Mouse (Mus musculus): ENCODE results near the gene Net1. TPM values are rescaled to one million over a fixed set of nuclear protein-coding genes. Genes with fewer than 3 reads are reported as not detected.

The Net1 gene
- total and polyA plus RNA-seq, 2 experiments from 2014 or later: 17.2 to 38.7 TPM

- no peak for DNase-seq (ENCODE audit: low spot score)
Measured at GRCm38 (mm10) chr13:3944699-3945098, 26.7 kb upstream of the Net1 start.

DNA sequence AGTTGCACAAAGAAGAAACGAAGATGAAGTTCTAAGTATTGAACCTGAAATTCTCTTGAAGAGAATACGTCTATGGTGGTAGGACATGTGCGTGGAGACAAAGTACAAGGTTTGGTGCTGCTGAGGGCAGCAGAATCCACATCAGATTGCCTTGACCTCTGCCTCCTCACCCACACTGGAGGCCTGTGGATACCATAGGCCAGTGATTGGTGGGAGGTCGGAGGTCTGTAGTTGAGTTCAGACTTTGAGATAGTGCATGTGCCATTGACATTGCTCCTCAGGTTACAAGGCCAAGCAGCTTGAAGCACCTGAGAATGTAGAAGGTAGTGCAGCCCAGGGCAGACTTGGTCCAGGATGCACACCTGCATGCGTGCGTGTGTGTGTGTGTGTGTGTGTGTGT, 8.0 kb upstream of the Net1 start:
- Histone ChIP-seq H3K4me3 (ENCODE audit: low read depth, low read length) (no peak overlapping the region), H3K27me3 (ENCODE audit: control insufficient read depth, insufficient read depth, low read length) (no peaks in the 10 kb centered on the region), H3K4me2 (ENCODE audit: low read depth, low read length) (no peak overlapping the region), H3K4me1 (ENCODE audit: control insufficient read depth, insufficient read depth) (no peaks in the 10 kb centered on the region), H3K36me3 (replicated peaks; ENCODE audit: control insufficient read depth, insufficient read depth, low read length) (no peaks in the 10 kb centered on the region), H3K27ac (ENCODE audit: low read depth) (no peak overlapping the region), H3K9me3 (replicated peaks; ENCODE audit: control insufficient read depth, low read length) (no peaks in the 10 kb centered on the region), H3K9ac (replicated peaks; ENCODE audit: low read depth, low read length) (no peak overlapping the region)
- 76% methylated on average over 6 of the region's 6 CpGs for WGBS
- ATAC-seq (ENCODE audit: insufficient read depth, low read depth) (no peak), DNase-seq (ENCODE audit: low spot score) (no peak)
- no peak for TF ChIP-seq CTCF (IDR thresholded peaks at IDR 0.05; ENCODE audit: low read depth)
- TF ChIP-seq EP300 (IDR thresholded peaks at IDR 0.05; ENCODE audit: low read depth): no peak

More at GRCm38 (mm10) chr13:3944699-3945098, 26.7 kb upstream of the Net1 start:
- no peaks in the 10 kb centered on the region for H3K36me3 ChIP-seq (replicated peaks; ENCODE audit: control insufficient read depth, insufficient read depth, low read length)
- H3K4me1 ChIP-seq (ENCODE audit: control insufficient read depth, insufficient read depth): no peaks in the 10 kb centered on the region
- H3K9me3 ChIP-seq (replicated peaks; ENCODE audit: control insufficient read depth, low read length): no peaks in the 10 kb centered on the region
- H3K4me3 ChIP-seq (ENCODE audit: low read depth, low read length): no peak overlapping the region
- H3K9ac ChIP-seq (replicated peaks; ENCODE audit: low read depth, low read length): no peak overlapping the region
- no peak for ATAC-seq (ENCODE audit: insufficient read depth, low read depth)
- 80% methylated on average over 7 of the region's 7 CpGs for WGBS
- TF ChIP-seq CTCF (IDR thresholded peaks at IDR 0.05; ENCODE audit: low read depth) (no peak), EP300 (IDR thresholded peaks at IDR 0.05; ENCODE audit: low read depth) (no peak)
- no peaks in the 10 kb centered on the region for H3K27me3 ChIP-seq (ENCODE audit: control insufficient read depth, insufficient read depth, low read length)
- H3K4me2 ChIP-seq (ENCODE audit: low read depth, low read length): no peak overlapping the region
- no peak overlapping the region for H3K27ac ChIP-seq (ENCODE audit: low read depth)

DNA sequence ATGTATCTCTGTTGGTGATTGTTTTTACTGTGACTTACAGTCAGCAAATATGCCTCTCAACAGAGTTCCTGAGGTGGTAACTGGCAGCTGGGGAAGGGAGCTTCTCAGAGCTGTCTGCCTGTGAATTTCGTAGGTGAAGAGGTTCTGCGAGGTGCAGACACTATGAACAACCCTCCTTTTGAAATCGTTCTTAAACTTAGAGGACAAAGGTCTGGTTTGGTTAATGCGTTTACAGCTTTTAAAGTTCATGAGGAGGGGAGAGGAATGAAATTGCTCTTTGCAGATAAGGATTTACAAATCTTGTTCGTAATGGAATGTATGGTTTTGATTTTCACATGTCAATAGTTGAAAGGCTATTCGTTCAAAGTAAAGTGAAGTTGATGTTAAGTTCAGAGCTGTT, 7.6 kb upstream of the Net1 start:
- DNase-seq (ENCODE audit: low spot score) (no peak), ATAC-seq (ENCODE audit: insufficient read depth, low read depth) (no peak)
- Histone ChIP-seq H3K4me3 (ENCODE audit: low read depth, low read length) (no peak overlapping the region), H3K4me2 (ENCODE audit: low read depth, low read length) (no peak overlapping the region), H3K27ac (ENCODE audit: low read depth) (no peak overlapping the region), H3K27me3 (ENCODE audit: control insufficient read depth, insufficient read depth, low read length) (no peaks in the 10 kb centered on the region), H3K4me1 (ENCODE audit: control insufficient read depth, insufficient read depth) (no peaks in the 10 kb centered on the region), H3K9ac (replicated peaks; ENCODE audit: low read depth, low read length) (no peak overlapping the region), H3K36me3 (replicated peaks; ENCODE audit: control insufficient read depth, insufficient read depth, low read length) (no peaks in the 10 kb centered on the region), H3K9me3 (replicated peaks; ENCODE audit: control insufficient read depth, low read length) (no peaks in the 10 kb centered on the region)
- TF ChIP-seq CTCF (IDR thresholded peaks at IDR 0.05; ENCODE audit: low read depth) (no peak), EP300 (IDR thresholded peaks at IDR 0.05; ENCODE audit: low read depth) (no peak)
- 73% methylated on average over 6 of the region's 6 CpGs for WGBS

DNA sequence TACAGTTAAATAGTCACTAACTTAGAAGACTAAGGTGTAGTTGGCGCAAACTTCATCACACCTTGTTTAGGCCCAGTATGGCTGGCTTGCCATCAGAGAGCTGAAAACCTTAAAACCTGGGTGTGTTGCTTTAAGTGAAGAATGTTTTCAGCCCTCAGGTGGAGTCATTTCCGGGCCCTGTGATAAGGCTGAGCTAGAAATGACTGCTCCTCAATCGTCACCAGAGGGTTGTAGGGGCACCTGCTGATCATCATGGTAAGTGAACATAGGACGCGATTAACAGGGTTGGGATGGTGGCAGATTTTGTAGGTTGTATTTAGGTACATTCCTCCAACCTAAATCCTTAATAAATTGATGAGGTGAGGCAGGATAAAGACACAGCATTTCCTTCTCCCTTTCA, 6.5 kb upstream of the Net1 start:
- no peaks in the 10 kb centered on the region for H3K4me1 ChIP-seq (ENCODE audit: control insufficient read depth, insufficient read depth)
- no peak for DNase-seq (ENCODE audit: low spot score)
- H3K27me3 ChIP-seq (ENCODE audit: control insufficient read depth, insufficient read depth, low read length): no peaks in the 10 kb centered on the region
- no peak overlapping the region for H3K4me2 ChIP-seq (ENCODE audit: low read depth, low read length)
- no peak overlapping the region for H3K27ac ChIP-seq (ENCODE audit: low read depth)
- no peak overlapping the region for H3K4me3 ChIP-seq (ENCODE audit: low read depth, low read length)
- no peaks in the 10 kb centered on the region for H3K9me3 ChIP-seq (replicated peaks; ENCODE audit: control insufficient read depth, low read length)
- no peaks in the 10 kb centered on the region for H3K36me3 ChIP-seq (replicated peaks; ENCODE audit: control insufficient read depth, insufficient read depth, low read length)
- TF ChIP-seq CTCF (IDR thresholded peaks at IDR 0.05; ENCODE audit: low read depth): no peak
- no peak for TF ChIP-seq EP300 (IDR thresholded peaks at IDR 0.05; ENCODE audit: low read depth)
- no peak overlapping the region for H3K9ac ChIP-seq (replicated peaks; ENCODE audit: low read depth, low read length)
- no peak for ATAC-seq (ENCODE audit: insufficient read depth, low read depth)
- 58% methylated on average over 5 of the region's 5 CpGs for WGBS

GRCm38 (mm10) chr13:3913504-3913903, 4.5 kb downstream of the Net1 start:
- DNase-seq (ENCODE audit: low spot score): no peak
- Histone ChIP-seq H3K9me3 (replicated peaks; ENCODE audit: control insufficient read depth, low read length) (no peaks in the 10 kb centered on the region), H3K36me3 (replicated peaks; ENCODE audit: control insufficient read depth, insufficient read depth, low read length) (no peaks in the 10 kb centered on the region), H3K9ac (replicated peaks; ENCODE audit: low read depth, low read length) (no peak overlapping the region), H3K27ac (ENCODE audit: low read depth) (no peak overlapping the region), H3K4me1 (ENCODE audit: control insufficient read depth, insufficient read depth) (peaks cover 14% of the 10 kb centered on the region; the same call in 1 of the 2 replicates), H3K4me3 (ENCODE audit: low read depth, low read length) (no peak overlapping the region), H3K4me2 (ENCODE audit: low read depth, low read length) (no peak overlapping the region), H3K27me3 (ENCODE audit: control insufficient read depth, insufficient read depth, low read length) (no peaks in the 10 kb centered on the region)
- ATAC-seq (ENCODE audit: insufficient read depth, low read depth): no peak
- 24% methylated on average over 4 of the region's 4 CpGs for WGBS
- TF ChIP-seq CTCF (IDR thresholded peaks at IDR 0.05; ENCODE audit: low read depth): no peak
- no peak for TF ChIP-seq EP300 (IDR thresholded peaks at IDR 0.05; ENCODE audit: low read depth)

DNA sequence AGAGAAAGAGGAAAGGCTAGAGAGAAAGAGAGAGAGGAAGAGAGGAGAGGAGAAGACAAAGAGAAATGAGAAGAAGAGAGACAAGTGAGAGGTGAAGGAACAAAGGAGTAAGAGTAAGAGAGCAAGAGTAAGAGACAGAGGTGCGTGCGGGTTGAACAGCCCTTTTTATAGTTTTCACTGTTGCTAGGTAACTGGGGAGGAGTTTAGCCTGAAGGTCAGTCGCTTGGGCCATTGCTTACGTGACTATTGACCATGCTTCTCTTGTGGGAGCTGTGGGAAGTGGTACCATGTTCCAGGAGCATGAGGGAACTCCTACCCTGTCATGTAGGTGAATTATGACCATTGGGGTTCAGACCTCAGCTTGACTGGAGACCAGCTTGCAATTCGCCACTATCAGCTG, 7.7 kb downstream of the Net1 start:
- no peak for ATAC-seq (ENCODE audit: insufficient read depth, low read depth)
- Histone ChIP-seq H3K9ac (replicated peaks; ENCODE audit: low read depth, low read length) (no peak overlapping the region), H3K36me3 (replicated peaks; ENCODE audit: control insufficient read depth, insufficient read depth, low read length) (no peaks in the 10 kb centered on the region), H3K4me3 (ENCODE audit: low read depth, low read length) (no peak overlapping the region), H3K4me2 (ENCODE audit: low read depth, low read length) (no peak overlapping the region), H3K27ac (ENCODE audit: low read depth) (no peak overlapping the region), H3K9me3 (replicated peaks; ENCODE audit: control insufficient read depth, low read length) (no peaks in the 10 kb centered on the region), H3K4me1 (ENCODE audit: control insufficient read depth, insufficient read depth) (peaks cover 7% of the 10 kb centered on the region; the same call in 1 of the 2 replicates), H3K27me3 (ENCODE audit: control insufficient read depth, insufficient read depth, low read length) (no peaks in the 10 kb centered on the region)
- WGBS: 77% methylated on average over 5 of the region's 5 CpGs
- DNase-seq (ENCODE audit: low spot score): no peak
- TF ChIP-seq CTCF (IDR thresholded peaks at IDR 0.05; ENCODE audit: low read depth) (no peak), EP300 (IDR thresholded peaks at IDR 0.05; ENCODE audit: low read depth) (no peak)

Data from heart, postnatal 0 days (tissue).